Mouse (Mus musculus) NIH3T3 (cell line): ENCODE results near the gene Acer3.

Experiments used
- DNase-seq: peaks from one replicate; pipeline ENCODE4 v3.0.0-alpha.2; 2012; ENCODE audit warnings: low read depth

Acer3 gene

DNA sequence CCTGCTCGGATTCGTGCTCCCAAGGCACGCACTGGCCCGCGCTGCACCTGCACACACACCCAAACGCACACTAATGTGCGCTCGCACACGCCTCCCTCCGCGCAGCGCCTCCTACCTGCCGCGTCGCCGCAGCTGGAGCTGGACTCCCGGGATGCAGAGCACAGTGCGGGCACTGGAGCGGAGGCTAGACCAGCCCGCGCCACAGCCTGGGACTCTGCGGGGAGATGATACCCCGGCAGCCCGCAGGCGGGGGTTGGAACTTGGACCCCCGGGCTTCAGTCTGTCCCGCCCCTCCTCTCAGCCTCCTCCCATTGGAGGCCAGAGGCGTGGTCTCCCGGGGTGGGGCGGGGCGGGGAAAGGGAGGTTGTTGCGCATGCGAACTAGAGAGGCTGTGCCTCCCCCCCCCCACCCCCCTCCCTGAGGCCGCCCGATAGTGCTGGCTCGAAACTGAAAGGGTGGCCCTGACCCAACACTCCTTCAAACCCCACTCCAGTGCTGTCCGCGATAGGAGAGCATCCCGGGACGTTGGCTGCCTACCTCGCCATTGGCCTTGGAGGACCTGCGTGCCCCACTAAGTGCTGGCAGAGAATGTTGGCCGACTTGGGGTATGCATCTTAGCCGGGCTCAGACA is 143.0 kb downstream of the Acer3 start, which contains the start of gene Capn5:
Gene Capn5 (minus strand): TSS at position 346 of the 631 bp plus-strand sequence.
- DNase-seq, result peak; percentile 91

DNA sequence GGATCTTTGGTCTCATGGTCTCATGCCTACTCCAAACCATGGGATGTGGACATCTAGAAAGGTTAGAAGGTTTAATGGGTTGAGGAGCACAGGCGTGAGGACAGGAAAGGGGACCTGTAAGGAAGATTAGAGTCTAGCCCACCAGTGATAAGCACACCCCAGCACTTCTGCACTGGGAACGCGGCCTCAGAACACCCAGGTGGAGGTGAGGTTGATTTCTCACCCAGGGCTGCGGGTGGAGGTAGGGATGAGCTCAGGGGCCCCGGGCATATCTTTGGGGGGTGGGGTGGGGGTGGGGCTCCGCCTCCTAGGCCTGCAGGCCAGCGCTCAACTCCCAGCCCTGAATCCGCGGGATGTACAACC is 143.5 kb downstream of the Acer3 start:
- DNase-seq, result no peak

DNA sequence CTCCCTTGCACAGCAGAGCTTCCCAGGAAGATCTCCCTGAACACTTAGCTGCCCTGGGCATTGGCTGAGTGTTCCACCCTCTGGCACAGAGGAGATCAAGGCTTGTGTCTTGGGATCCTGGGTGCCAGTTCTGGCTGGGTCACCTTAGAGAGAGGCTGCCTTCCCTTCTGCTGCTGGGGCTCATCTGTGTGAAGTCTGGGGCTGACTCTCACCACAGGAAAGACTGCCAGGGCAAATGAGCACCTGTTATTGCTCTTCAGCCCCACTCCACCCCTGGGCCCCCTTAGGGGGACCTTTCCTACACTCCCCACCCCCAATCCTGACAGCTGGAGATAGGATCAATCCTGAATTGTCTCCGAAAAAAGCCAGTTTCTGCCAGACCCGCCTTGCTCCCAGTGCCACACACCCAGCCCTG is 143.9 kb downstream of the Acer3 start:
- no peak for DNase-seq

DNA sequence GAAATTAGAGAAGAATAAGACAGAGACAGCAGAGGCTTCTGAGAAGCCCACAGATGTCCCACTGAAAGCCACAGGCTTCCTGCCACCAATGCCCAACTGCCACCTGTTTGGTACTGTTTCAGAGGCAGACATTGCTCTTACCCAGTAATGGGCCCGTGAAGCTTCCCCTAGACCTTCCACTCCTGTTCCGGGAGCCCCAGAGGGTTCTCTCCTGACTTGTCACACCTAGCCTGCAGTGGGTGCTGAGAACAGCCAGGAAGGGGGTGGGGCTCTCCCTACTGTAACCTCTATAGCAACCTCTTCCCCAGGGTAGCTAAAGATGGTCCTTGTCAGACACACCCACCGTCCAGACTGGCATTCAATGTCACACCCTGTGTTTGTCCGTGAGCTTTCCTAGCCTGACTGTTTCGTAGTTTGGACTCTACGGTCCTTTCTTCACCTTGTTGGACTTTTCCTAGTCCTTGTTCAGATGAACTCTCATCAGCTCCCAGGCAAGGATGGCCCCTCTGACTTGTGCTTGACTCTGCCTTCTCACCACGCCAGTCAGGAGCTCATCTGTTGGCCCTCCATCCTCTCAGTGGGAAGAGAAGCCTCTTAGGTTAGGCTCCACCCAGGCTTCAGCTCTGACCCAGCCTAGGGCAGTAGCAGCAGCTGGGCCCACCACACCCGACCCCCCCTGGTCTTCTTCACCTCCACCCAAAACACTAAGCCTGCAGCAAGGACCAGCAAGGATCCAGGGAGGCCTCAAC is 144.5 kb downstream of the Acer3 start:
- DNase-seq, result no peak

DNA sequence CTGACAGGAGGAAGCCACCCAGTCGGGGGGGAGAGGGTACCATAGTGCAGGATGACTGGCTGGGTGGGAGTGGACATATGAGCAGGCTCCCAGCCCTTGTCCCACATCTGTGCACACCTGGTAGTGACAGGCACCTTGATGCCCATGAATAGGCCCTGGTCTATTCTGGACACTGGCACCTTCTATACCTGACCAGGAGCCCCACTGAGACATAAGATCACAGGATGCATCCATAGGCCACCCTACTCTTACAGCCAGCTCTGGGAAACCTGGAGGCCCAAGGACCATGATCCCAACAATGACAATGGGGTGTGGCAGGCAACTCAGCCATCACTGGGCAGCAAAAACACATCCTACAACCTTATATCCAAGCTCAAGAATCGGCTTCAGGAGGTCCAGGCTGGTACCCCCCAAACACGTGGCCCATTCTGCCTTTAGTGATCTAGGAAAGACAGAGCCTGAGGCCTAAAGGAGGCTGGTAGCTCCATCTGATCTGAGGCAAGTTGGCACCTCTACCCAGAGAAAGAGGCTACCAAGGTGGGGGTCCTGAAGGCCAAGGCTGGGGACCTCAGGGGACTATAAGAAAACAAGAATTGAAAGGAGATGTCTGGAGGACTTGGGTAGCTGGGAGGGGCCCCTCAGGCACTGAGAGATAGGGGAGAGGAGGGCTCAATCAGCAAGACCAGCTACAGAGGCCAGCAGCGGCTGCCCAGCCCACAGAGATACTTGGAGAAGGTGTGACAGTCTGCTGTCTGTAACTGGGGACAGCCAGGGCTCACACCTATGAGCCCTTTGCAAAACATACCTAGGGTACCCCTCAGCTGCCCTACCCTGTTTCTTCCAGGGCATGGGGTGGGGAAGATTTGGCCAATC is 145.9 kb downstream of the Acer3 start:
- DNase-seq, result no peak

DNA sequence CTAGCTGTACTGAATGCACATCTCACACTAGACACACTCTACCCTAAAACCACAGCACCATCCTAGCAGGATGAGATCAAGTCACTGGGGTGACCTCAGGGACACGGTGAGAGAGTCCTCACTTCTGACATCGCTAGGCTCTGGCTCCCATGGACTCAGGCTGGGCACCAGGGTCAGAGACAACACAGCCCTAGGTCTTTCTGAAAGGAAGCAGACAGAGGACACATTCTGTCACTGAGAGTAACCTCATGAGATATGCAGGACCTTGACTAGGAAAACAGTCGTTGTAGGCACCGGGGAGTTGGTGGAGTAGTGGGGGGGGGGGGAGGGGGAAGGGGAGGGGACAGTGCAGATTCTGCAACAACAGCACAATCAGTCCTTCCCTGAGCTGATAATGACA is 147.6 kb downstream of the Acer3 start:
- DNase-seq, result no peak

DNA sequence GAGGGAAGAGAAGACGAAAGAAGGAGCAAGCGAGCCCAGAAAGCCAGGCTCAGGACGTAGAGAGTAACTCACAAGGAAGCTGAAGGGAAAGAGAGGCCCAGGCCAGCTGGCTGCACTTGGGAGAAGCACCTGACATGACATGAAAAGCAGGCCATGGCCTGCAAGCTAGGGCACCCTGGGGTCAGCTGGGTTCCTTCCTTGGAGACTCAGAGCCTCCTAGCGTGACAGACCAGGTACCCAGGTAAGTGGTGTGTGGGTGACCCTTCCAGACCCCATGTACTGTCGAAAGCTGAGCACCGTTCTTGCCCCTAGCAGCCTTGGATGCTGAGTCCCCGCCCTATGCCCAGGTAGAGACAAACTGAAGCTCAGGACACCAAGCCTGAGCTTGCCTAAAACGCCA is 148.3 kb downstream of the Acer3 start:
- DNase-seq, result no peak

DNA sequence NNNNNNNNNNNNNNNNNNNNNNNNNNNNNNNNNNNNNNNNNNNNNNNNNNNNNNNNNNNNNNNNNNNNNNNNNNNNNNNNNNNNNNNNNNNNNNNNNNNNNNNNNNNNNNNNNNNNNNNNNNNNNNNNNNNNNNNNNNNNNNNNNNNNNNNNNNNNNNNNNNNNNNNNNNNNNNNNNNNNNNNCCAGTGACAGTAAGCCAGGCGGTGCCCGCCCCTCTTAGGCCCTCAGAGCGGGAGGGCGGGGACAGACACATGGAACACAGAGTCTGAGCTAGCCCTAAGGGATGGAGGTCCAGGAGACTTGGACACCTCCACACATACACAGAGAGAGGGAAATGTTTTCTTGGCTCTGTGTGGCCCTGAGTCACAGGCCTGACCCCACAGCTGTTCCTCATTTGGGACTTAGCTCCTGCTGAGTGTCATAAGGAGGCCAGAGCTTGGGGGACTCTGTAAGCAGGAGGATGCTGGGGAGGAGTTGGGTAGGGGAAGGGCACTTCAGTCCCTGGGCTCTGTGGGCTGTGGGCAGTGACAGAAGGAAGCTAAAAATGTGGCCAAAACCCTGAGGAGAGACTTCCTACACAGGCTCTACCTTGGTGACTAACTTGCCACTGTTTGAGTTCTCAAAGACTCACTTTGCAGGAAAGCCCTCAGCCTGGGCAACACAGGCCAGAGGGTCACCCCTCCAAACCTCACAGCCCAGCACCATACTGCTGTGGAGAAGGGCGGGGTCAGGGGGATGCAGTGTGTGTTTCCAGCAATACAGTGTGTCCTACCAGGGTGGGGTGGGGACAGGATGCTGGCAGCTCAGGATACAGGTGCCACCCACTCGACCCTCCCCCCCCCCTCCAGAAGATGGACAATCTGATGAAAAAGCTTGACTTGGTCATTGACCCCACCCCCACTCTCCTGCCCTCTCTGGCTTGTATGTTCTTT is 149.6 kb downstream of the Acer3 start:
- peak; percentile 85 for DNase-seq

DNA sequence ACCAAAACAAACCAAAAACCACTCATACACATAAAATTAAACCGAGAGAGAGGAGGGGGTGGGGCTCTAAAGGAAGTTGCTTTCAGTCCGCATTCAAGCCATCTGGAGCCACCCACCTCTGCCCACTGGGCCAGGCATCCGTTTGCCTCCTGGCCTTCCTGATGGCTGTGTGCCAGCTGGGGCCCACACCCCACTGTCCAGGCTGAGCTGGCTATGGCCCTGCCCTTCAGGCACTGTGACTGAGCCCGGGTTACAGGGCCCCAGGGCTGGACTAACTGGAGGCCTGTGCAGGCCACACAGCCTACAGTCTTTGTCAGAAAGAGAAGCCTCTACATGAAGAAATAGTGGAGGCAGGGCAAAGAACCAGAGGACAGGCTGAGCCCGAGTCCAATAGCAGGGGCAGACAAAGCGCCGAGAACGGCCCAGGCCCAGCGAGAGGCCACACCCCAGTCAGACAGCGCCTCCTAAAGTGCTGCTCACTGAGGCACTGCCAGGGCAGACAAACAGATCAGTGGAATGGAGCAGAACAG is 155.9 kb downstream of the Acer3 start:
- DNase-seq, result peak; percentile 32

DNA sequence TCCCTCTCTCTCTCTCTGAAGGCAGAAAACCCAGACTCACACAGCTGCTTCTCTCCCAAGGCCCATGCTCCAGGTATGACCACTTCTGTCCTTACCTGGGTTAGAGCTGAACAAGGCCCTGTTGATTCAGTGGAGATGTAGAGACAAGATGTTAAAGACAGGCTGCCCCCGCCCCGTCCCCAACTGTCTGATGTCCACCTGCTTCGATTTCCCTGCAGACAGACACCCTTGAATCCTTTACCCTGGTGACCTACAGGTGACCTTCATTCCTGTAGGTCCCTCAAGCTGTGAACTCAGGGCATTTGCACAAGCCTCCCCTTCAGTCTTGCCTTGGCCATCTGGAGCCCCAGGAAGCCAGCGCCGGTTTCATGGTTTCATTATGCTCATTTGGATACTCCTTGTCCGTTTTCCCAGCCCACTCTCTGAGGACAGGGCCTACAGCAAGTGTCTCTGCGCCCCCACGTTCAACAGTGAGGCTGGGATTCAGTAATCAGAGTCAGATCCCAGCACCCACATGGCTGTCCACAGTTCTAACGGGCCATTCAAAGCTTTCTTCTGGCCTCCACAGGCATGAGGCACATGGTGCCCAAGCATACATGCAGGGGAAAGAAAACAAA is 156.5 kb downstream of the Acer3 start:
- no peak for DNase-seq

DNA sequence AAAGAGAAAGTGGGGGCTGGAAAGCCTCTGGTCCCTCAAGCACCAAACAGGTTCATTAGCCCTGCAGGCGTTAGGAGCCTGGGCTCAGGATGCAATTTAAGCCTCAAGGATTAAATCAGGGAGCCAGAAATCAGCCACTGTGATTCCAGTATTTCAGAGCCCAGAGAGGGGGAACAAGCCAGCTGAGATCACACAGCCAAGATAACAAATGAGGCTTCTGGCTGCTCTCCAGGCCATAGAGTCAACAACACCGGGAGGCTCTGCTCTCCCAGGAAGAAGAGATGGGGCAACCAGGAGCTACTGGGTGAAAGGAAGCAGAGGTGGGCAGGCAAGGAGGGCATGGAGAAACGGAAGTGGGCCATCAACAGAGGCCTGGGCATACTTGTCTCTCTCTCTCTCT is 157.3 kb downstream of the Acer3 start:
- DNase-seq, result peak; percentile 71

DNA sequence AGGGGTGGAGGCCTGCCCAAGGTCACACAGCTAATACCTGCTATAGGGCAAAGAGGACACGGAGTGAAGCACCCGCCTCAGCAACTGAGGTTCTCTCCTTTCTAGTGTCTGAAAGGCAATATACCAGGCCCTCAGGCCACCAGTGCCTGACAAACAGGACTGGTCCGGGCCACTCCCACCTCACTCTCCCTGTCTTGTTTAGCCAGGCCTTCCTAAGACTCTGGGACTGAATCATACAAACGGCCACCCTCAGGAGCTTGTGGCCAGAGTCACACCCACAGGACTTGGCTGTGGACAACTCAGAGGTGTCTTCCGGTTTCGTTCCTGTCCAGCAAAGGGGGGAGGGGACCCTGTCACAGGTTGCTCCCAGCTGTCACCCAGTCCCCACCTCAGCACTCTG is 158.8 kb downstream of the Acer3 start:
- no peak for DNase-seq

DNA sequence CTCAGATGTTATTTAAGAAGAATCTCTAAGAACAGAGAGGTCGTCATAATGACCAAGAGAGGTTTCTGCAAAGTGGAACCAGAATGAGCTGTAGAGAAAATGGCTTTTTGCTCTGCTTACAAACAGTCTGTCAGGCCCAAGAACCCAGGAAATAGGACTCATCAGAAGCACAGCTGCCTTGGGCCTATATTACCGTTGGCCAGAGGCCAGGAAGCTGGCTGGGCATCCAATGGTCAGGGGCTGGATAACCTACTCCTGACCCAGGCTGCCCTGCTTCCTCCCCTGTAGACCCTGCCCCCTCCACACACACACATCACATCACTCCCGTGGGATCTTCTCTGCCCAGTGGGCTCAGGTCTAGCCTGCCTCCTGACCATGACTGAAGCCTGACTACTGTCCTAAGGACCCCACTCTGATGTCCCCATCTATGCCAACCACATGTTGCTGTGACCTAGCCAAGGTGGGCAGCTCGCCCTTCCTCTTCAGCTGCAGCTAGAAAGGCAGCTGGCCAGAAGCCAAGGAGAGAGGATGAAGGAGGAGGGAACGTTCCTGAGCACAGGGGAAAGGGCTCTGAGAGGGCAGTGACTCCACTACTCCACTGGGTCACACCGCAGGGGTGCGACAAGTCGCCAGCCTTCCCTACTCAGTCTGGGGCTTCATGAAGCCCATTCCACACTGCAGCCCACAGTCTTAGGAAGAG is 160.8 kb downstream of the Acer3 start:
- DNase-seq, result peak; percentile 49

DNA sequence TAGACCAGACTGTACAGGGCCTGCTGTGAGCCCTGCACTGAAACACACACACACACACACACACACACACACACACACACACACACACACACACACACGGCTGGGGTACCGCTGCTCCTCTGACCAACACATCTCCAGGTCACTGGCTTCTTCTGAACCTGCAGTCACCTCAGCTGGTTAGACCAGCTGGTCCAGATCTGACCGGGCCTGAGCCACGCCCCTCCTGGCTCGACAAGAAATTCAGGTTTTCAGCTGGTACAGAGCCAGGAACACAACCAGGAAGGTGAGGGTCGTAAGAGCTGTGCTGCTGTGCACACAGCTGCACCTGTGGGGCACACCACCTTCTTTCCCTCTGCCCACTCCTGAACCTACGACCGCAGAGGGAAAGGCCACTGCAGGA is 162.5 kb downstream of the Acer3 start:
- no peak for DNase-seq

DNA sequence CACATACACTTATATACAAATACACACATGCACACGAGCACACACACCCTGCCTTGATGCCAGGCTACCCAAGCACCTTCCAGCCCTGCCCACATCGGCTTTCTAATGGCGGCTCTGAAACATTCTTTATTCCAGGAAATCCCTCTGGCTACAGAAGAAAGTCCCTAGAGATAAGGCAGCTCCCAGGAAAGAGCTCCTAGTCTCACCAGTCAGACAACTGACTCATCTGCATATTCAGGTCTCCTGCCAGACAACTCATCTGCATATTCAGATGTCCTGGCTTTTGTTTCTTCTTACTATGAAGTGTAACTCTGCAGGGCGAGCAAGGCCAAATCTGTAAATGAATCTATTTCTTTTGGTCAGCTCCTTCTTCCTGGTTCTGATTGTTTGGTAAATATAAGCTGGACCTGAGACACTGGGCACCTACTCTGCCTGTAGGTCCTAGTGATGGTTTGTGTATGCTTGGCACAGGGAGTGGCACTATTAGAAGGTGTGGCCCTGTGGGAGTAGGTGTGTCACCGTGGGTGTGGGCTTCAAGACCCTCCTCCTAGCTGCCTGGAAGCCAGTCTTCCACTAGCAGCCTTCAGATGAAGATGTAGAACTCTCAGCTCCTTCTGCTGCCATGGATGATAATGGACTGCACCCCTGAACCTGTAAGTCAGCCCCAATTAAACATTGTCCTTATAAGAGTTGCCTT is 163.2 kb downstream of the Acer3 start:
- peak; percentile 40 for DNase-seq
